Mouse (Mus musculus): ENCODE results near the gene Lemd2.

DNA sequence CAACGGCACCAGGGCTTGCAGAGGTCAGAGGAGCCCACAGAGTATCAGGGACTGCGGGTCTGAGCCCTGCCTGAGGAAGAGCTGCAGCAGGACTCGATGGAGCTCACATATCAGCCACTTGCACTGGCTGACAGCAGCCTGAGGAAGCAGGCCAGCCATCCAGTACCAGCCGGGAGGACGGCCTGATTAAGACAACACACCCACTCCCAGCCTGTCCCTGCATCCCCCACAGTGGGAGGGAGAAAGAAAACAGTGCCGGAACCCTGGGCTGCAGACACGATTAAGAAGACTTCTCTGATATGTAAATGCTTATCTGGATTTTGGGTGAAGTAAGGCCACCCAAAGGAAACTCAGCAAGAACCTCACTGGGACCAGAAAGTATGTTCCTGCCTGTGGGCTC lies 4.4 kb downstream of the Lemd2 start:
- TF ChIP-seq CTCF (IDR thresholded peaks at IDR 0.05; ENCODE audit: extremely low read depth, insufficient read depth, insufficient read length, insufficient replicate concordance) (no peak), POLR2A (IDR thresholded peaks at IDR 0.05; ENCODE audit: low read depth, low read length) (no peak)
